Mouse (Mus musculus): ENCODE measurements around the gene Lrrc14b. TPM values are rescaled to one million over a fixed set of nuclear protein-coding genes. Genes with fewer than 3 reads are reported as not detected.

Lrrc14b gene
- polyA plus RNA-seq (2012; rRNA removed), result 0.31 and 5.0 TPM in 2 replicates

DNA sequence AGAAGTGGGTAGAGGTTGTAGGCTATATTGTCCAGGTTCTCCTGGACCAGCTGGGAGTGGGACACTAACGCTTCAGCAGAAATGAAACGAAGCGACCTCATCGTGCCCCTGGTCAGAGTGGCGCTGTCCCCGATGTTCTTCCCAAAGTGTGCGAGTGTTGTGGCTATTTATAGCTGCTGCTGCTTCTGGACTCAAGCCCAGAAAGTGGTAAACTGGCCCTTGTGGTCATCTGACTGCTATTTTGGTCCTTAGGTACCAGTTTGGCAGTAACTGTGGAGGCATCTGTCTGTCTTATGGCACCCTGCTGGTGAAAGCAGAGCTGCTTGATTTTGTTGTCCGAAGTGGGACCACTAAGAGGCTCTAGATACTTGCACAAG is at the start of gene Lrrc14b:
Gene Lrrc14b, minus strand, starts transcription at position 147 of the 377 bp plus-strand sequence.
- Histone ChIP-seq H3K36me3 (ENCODE audit: control insufficient read depth, insufficient read depth, low read length) (no peaks in the 10 kb centered on the region), H3K4me1 (replicated peaks; ENCODE audit: control insufficient read depth, insufficient read depth, low read length) (no peaks in the 10 kb centered on the region), H3K27me3 (ENCODE audit: control insufficient read depth, insufficient read depth, low read length) (no peaks in the 10 kb centered on the region), H3K4me3 (ENCODE audit: control insufficient read depth, insufficient read depth, low read length) (no peak within 1 kb of the TSS), H3K27ac (ENCODE audit: control insufficient read depth, insufficient read depth, low read length) (no peak within 1 kb of the TSS)
- TF ChIP-seq CTCF (IDR thresholded peaks at IDR 0.05; ENCODE audit: borderline replicate concordance, control insufficient read depth, extremely low read depth, insufficient read depth, low read length, poor library complexity) (no peak), POLR2A (IDR thresholded peaks at IDR 0.05; ENCODE audit: control insufficient read depth, extremely low read depth, insufficient read depth, low read length, poor library complexity) (no peak)
- WGBS, result 49% methylated on average over 8 of the region's 8 CpGs
- no peak for DNase-seq

DNA sequence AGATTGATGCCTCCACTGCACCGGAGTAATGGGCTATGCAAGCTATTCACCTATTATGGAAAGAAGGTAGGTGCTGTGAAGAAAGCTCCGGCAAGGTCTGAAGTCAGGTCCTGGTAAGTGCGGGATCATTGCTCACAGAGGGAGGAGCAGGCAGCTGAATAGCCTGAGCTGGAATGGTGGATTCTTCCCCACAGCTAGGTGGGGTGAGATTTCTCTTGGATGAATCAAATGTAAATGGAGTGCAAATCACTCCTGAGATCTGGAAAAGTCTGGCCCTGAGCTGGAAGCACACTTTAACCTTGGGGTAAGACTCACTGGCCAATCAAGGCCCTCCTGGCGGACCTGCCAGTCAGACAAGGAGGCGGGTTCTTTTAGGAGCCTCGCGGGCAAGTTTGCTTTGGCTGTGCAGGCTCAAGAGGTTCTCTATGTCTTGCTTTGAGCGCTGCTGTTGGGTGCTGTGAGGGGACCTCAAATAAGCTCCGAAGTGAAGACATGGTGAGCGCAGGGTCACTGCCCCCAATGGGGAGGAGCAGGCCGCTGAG is 35.6 kb upstream of the Lrrc14b start, which contains the start of gene Ftl1-ps1:
Gene Ftl1-ps1, plus strand, starts transcription at position 397 of the 542 bp plus-strand sequence.
- DNase-seq, result no peak
- 41% methylated on average over 11 of the region's 11 CpGs for WGBS
- H3K4me3 ChIP-seq (ENCODE audit: control insufficient read depth, insufficient read depth, low read length), result no peak within 1 kb of the TSS
- no peaks in the 10 kb centered on the region for H3K36me3 ChIP-seq (ENCODE audit: control insufficient read depth, insufficient read depth, low read length)
- H3K4me1 ChIP-seq (replicated peaks; ENCODE audit: control insufficient read depth, insufficient read depth, low read length), result no peaks in the 10 kb centered on the region
- no peaks in the 10 kb centered on the region for H3K27me3 ChIP-seq (ENCODE audit: control insufficient read depth, insufficient read depth, low read length)
- TF ChIP-seq CTCF (IDR thresholded peaks at IDR 0.05; ENCODE audit: borderline replicate concordance, control insufficient read depth, extremely low read depth, insufficient read depth, low read length, poor library complexity) (no peak), POLR2A (IDR thresholded peaks at IDR 0.05; ENCODE audit: control insufficient read depth, extremely low read depth, insufficient read depth, low read length, poor library complexity) (no peak)
- H3K27ac ChIP-seq (ENCODE audit: control insufficient read depth, insufficient read depth, low read length), result no peak within 1 kb of the TSS

DNA sequence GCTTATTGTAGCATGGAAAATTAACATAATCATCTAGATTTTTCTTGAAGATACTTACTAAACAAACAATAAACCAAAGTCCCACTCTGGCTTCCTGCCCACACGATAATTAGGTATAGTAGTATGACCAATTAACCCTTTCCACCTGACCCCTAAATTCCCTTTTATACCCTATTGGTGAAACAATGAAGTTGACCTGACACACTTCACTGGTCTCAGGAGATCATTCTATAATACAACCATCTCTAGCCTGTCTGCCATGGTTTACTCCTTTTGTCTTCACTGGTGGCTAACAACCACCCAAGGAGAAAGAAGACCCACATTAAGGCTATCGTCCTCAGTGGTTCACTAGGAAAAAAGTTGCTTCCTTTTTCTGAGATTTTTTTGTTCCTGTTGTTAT is 27.4 kb upstream of the Lrrc14b start:
- DNase-seq, result no peak
- TF ChIP-seq CTCF (IDR thresholded peaks at IDR 0.05; ENCODE audit: borderline replicate concordance, control insufficient read depth, extremely low read depth, insufficient read depth, low read length, poor library complexity), result no peak
- 68% methylated on average over 2 of the region's 2 CpGs for WGBS
- no peaks in the 10 kb centered on the region for H3K27me3 ChIP-seq (ENCODE audit: control insufficient read depth, insufficient read depth, low read length)
- H3K4me3 ChIP-seq (ENCODE audit: control insufficient read depth, insufficient read depth, low read length), result no peak overlapping the region
- no peaks in the 10 kb centered on the region for H3K4me1 ChIP-seq (replicated peaks; ENCODE audit: control insufficient read depth, insufficient read depth, low read length)
- no peak overlapping the region for H3K27ac ChIP-seq (ENCODE audit: control insufficient read depth, insufficient read depth, low read length)
- no peaks in the 10 kb centered on the region for H3K36me3 ChIP-seq (ENCODE audit: control insufficient read depth, insufficient read depth, low read length)

DNA sequence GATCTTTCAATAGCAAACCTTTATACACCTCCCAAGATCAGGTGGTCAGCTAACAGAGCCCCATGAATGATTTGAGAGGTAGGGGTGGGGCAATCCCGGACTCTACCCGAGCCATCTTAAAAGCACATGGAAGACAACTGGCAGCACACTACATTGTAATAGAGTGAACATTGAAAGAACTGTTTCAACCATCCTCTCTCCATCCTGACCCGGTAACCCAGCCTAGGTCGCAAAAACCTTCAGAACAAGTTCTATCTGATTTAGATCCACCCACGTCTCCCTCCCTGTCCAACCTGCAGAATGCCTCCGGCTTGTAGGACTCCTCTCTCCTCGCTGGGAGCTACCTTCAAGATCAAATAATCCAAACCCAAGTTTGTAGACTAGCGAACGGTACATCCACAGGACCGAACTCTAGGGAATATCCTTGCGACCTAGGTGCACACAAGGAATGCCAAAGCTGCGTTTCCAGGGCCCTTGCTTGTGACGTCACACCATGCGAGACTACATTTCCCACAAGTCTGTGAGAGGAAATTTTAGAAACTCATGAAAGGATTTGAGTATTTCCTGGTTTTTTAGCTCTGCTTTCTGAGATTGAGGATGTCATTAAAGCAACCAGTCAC is 26.7 kb upstream of the Lrrc14b start, which contains the start of gene Zfp72:
Gene Zfp72, minus strand, starts transcription at position 466 of the 620 bp plus-strand sequence.
- TF ChIP-seq POLR2A (IDR thresholded peaks at IDR 0.05; ENCODE audit: control insufficient read depth, extremely low read depth, insufficient read depth, low read length, poor library complexity), result no peak
- TF ChIP-seq CTCF (IDR thresholded peaks at IDR 0.05; ENCODE audit: borderline replicate concordance, control insufficient read depth, extremely low read depth, insufficient read depth, low read length, poor library complexity), result no peak
- WGBS, result 2% methylated on average over 14 of the region's 14 CpGs
- H3K4me1 ChIP-seq (replicated peaks; ENCODE audit: control insufficient read depth, insufficient read depth, low read length), result no peaks in the 10 kb centered on the region
- peak; percentile 69 for DNase-seq
- no peak within 1 kb of the TSS for H3K27ac ChIP-seq (ENCODE audit: control insufficient read depth, insufficient read depth, low read length)
- no peaks in the 10 kb centered on the region for H3K27me3 ChIP-seq (ENCODE audit: control insufficient read depth, insufficient read depth, low read length)
- no peaks in the 10 kb centered on the region for H3K36me3 ChIP-seq (ENCODE audit: control insufficient read depth, insufficient read depth, low read length)
- H3K4me3 ChIP-seq (ENCODE audit: control insufficient read depth, insufficient read depth, low read length), result peak within 1 kb of the TSS; percentile 48

DNA sequence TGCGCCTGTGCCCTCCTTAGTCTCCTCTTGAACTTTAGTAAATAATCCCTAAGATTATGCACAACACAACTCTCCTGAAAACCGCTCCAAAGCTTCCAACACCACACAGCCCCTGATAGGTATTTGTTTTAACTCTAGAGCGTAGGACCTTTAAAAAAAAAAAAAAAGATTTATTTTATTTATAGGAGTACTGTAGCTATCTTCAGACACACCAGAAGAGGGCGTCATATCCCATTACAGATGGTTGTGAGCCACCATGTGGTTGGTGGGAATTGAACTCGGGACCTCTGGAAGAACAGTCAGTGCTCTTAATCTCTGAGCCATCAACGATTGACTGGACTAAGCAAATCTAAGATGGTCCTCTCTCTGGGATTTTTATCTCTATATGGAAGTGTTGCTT is 25.9 kb upstream of the Lrrc14b start:
- Histone ChIP-seq H3K36me3 (ENCODE audit: control insufficient read depth, insufficient read depth, low read length) (no peaks in the 10 kb centered on the region), H3K4me3 (ENCODE audit: control insufficient read depth, insufficient read depth, low read length) (no peak overlapping the region), H3K27me3 (ENCODE audit: control insufficient read depth, insufficient read depth, low read length) (no peaks in the 10 kb centered on the region), H3K4me1 (replicated peaks; ENCODE audit: control insufficient read depth, insufficient read depth, low read length) (no peaks in the 10 kb centered on the region), H3K27ac (ENCODE audit: control insufficient read depth, insufficient read depth, low read length) (no peak overlapping the region)
- 78% methylated on average over 6 of the region's 6 CpGs for whole genome bisulfite sequencing
- no peak for DNase-seq
- TF ChIP-seq POLR2A (IDR thresholded peaks at IDR 0.05; ENCODE audit: control insufficient read depth, extremely low read depth, insufficient read depth, low read length, poor library complexity) (no peak), CTCF (IDR thresholded peaks at IDR 0.05; ENCODE audit: borderline replicate concordance, control insufficient read depth, extremely low read depth, insufficient read depth, low read length, poor library complexity) (no peak)

DNA sequence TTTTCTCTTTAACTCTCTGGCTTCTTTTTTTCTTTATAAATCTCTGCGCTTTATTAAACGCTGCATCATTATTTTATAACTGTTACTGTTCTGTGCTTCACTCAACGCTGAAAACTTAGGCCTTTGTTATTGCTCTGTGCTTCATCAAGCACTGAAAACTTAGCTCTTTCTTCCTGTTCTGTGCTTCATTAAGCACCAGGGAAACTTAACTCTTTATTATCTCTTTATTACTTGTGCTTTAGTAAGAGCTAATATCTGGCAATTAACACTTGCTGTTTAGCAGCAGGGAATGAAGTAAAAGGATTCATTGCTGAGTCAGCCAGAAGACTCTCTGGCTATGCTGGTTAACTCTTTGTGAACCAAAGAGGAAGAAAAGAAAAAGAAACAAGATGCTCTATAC is 18.5 kb upstream of the Lrrc14b start:
- Histone ChIP-seq H3K36me3 (ENCODE audit: control insufficient read depth, insufficient read depth, low read length) (no peaks in the 10 kb centered on the region), H3K27ac (ENCODE audit: control insufficient read depth, insufficient read depth, low read length) (no peak overlapping the region), H3K27me3 (ENCODE audit: control insufficient read depth, insufficient read depth, low read length) (no peaks in the 10 kb centered on the region), H3K4me1 (replicated peaks; ENCODE audit: control insufficient read depth, insufficient read depth, low read length) (no peaks in the 10 kb centered on the region), H3K4me3 (ENCODE audit: control insufficient read depth, insufficient read depth, low read length) (no peak overlapping the region)
- DNase-seq, result no peak
- no peak for TF ChIP-seq CTCF (IDR thresholded peaks at IDR 0.05; ENCODE audit: borderline replicate concordance, control insufficient read depth, extremely low read depth, insufficient read depth, low read length, poor library complexity)
- TF ChIP-seq POLR2A (IDR thresholded peaks at IDR 0.05; ENCODE audit: control insufficient read depth, extremely low read depth, insufficient read depth, low read length, poor library complexity), result no peak
- WGBS, result 75% methylated on average over 3 of the region's 3 CpGs

Measured in thymus, adult 2 months (tissue).